Mouse (Mus musculus): ENCODE measurements around the gene Lrrc63.

Lrrc63 gene

GRCm38 (mm10) chr14:75138503-75138902 is 7.8 kb upstream of the Lrrc63 start:
- no peak for DNase-seq (ENCODE audit: low read depth, low spot score)

DNA sequence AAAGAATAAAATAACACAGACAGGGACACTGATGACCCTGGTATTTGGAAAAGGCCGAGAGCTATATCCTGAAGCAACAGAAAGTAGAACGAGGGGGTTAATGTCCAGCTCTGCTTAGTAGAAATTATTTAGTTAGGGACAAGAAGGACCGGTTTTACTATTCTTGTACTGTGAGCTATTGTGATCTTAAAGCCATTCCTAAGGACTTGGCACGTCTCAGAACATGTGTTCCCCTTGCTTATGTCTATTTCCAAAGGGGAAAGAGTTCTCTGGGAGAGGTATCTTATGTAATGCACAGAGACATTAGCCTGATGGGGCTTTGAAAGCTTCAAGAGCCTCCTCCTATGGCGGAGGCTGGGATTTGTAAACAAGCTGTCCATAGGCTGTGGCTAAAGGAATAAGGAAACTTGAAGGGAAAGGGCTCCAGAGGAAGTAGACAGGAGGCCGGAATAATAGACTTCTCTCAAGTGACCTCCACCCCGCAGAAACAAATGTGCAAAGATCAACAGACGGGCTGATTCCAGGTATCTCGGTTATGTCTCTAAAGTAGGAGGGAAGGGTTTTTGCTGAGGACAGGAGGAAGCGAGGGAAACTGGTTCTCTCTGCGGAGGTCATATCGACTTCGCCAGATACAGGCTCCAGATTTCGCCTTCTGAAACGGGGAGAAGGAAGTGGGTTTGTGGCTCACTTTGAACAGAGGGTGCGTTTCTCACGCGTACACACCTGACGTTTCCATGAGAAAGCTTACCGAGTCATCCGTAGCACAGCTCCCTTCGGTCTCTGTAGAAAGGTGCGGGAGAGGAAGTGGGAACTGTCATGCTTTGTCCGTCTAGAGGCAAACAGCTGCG is 5.7 kb upstream of the Lrrc63 start:
- no peak for DNase-seq (ENCODE audit: low read depth, low spot score)

DNA sequence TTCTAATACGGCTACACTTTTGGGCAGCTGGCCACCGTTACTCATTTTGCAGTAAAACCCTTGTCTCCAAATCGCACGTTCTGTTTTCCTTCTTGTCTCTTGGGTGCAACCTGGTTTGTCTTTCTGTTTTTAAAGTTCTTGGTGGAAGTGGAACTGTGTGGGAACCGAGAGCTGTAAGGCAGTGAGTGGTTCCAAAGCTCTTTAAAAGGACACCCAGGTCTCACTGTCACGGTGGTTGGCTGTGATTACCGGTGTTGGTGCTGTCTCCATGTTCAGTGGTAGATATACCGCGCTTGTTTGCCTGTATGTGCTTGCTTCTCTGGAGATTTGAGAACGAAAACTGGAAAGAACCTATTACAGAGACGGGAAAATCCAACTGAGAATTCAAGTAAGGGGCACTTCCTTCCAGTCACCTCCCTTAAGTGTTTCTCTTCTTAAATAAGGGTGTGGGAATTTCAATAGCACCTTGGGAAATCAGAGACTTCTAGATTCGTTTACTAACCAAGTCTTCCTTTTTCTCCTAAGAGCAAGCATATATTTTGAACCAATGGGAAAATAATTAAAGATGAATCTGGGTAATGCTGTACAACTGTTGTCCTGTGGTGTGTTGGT is 749 bp upstream of the Lrrc63 start:
- DNase-seq (ENCODE audit: low read depth, low spot score) = no peak

DNA sequence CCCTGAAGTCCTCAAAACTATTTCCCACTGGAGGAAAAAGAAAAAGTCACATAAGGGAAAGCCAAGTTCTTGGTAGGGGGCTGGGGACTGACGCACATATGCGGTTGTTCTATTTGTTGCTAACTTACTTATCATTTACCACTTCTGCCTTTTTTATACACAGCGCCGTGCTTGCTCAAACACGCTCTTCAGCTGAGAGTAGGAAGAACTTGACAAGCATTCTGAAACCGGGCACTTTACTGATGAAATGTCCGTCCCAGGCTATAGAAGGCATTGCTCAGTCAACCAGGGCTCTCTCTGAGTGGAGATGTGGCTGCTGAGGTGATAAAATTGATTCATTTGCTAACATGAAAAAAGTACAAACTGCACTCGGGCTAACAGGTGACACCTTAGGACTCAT is 9.0 kb downstream of the Lrrc63 start:
- DNase-seq (ENCODE audit: low read depth, low spot score) = no peak

GRCm38 (mm10) chr14:75102956-75103355 is 27.7 kb downstream of the Lrrc63 start:
- no peak for DNase-seq (ENCODE audit: low read depth, low spot score)

- DNase-seq (ENCODE audit: low read depth, low spot score) = no peak
These were observed 52.7 kb downstream of the Lrrc63 start for GRCm38 (mm10) chr14:75077946-75078345.

GRCm38 (mm10) chr14:75075299-75076180 is 55.1 kb downstream of the Lrrc63 start:
- no peak for DNase-seq (ENCODE audit: low read depth, low spot score)

GRCm38 (mm10) chr14:75071091-75071490 is 59.6 kb downstream of the Lrrc63 start:
- no peak for DNase-seq (ENCODE audit: low read depth, low spot score)

- DNase-seq (ENCODE audit: low read depth, low spot score) = no peak
These were observed 61.2 kb downstream of the Lrrc63 start for GRCm38 (mm10) chr14:75069356-75069979.

DNA sequence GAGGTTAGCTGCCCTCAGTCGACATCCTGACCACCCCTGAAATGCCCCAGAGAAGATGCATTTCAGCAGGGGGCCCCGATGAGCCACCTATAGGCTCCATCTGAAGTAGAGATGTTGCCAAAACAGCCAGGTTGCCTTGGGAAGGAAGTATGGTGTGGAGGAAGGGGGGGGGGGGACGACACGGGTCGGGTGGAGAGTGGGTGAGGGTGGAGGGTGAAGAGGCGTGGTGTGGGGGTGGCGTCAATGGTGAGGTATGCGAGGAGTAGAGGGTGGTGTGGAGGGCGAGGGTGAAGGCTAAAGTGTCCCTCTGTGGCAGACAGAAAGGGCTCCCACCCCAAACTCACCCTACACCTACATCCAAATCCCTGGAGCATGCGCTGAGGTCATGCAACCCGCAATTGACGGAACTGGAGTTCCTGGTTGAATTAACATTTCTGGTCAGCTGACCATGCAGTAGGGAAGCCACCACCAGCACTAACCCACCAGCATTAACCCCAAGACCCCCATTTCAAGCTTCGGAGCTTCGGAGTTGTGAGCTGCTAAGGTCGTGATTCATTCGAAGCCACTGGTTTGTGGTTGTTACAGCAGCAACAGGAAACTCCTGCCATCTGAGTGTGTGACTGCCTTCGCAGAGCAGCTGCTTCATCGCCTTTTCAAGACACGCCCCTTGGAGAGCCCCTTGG is 62.1 kb downstream of the Lrrc63 start:
- DNase-seq (ENCODE audit: low read depth, low spot score) = no peak

- DNase-seq (ENCODE audit: low read depth, low spot score) = no peak
These were observed 65.5 kb downstream of the Lrrc63 start for GRCm38 (mm10) chr14:75065211-75065610.

DNA sequence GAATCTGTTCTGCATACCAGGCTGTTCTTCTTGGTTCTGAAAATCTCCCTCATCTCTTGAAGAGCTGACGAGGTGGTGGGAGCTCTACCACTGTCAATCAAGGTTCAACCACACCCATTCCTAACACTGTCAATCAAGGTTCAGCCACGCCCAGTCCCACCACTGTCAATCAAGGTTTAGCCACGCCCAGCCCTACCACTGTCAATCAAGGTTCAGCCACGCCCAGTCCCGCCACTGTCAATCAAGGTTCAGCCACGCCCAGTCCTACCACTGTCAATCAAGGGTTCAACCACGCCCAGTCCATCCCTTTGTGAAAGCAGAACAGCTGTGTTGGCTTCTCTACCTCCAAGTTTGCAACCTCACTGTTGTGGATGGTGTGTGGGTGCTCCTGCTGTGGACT is 66.2 kb downstream of the Lrrc63 start:
- no peak for DNase-seq (ENCODE audit: low read depth, low spot score)

- no peak for DNase-seq (ENCODE audit: low read depth, low spot score)
These were observed 66.7 kb downstream of the Lrrc63 start for GRCm38 (mm10) chr14:75063936-75064335.

GRCm38 (mm10) chr14:75060562-75060961 is 70.1 kb downstream of the Lrrc63 start:
- DNase-seq (ENCODE audit: low read depth, low spot score) = no peak

GRCm38 (mm10) chr14:75056861-75057431 is 73.7 kb downstream of the Lrrc63 start:
- DNase-seq (ENCODE audit: low read depth, low spot score) = no peak

DNA sequence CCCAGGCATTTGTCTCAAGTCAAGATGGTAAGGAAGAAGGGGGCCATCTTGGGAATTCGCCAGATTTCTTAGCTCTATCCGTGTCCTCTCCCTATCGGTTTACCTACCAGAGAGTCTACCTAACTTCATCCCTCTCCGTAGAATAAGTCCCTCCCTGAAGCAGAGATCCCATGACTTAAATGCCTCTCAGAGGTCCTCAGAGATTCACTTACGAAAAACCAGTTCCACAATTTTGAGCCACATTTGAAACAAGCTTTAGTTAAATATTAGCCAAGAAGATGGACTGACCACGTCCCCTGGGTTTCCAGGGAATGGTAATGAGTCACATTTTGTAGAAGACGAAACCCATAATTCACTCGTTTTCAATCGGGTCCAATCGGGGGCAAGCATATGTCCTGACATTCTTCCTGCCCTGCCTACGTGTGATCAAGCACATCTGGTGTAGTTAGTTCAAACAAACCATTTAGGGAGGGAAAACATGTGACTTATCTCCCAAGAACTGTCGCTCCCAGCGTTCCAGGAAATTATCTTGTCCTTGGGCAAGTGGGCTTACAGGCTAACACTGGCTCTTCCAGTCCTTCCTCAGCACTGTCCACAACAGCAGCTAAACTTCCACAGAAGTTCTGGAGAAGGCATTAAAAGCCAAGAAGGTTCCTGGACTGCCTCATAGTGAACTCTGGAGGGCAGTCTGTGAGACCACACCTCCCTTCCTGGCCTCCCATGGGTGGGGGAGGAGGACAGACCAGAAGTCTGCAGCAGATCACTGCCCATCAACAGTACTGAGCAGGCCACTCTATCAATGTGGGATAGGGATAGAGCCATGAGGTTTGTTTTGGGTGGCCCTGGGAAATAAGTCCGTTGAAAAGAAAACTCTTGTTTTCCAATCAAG is 76.0 kb downstream of the Lrrc63 start:
- DNase-seq (ENCODE audit: low read depth, low spot score) = no peak

GRCm38 (mm10) chr14:75052451-75052850 is 78.2 kb downstream of the Lrrc63 start:
- no peak for DNase-seq (ENCODE audit: low read depth, low spot score)

DNA sequence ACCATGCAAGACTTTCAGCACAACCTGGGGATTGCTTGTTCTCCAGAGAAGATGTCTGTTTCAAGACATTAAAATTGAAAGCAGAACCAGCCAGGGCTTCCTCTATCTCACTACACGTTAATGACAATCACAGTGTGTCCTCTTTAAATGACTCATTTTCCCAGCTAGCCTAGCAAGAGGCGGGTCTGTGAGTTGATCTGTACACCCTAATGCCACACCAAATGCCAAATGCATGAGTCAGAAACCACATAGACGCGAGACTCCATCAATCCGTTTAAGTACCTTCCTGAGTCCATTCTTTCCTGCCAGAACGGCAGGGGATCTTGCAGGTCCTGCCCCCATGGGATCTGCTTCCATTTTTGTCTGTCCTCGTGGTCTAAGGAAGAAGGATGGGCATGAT is 85.5 kb downstream of the Lrrc63 start:
- DNase-seq (ENCODE audit: low read depth, low spot score) = no peak

- DNase-seq (ENCODE audit: low read depth, low spot score) = no peak
These were observed 95.2 kb downstream of the Lrrc63 start for GRCm38 (mm10) chr14:75035431-75035830.

Data from skeletal muscle tissue, adult 2 months (tissue).